Mouse (Mus musculus): ENCODE measurements around the gene Rab3il1.

Rab3il1 gene

GRCm38 (mm10) chr19:10066189-10066500, 64.7 kb downstream of the Rab3il1 start:
- TF ChIP-seq NANOG (IDR thresholded peaks at IDR 0.05; ENCODE audit: borderline replicate concordance, low read length): no peak
- no peak for TF ChIP-seq CTCF (conservative IDR thresholded peaks at IDR 0.05; ENCODE audit: low read length)
- TF ChIP-seq POU5F1 (IDR thresholded peaks at IDR 0.05; ENCODE audit: borderline replicate concordance, low read length): no peak
- peaks cover 16% of the 10 kb centered on the region for H3K4me1 ChIP-seq (replicated peaks; ENCODE audit: low read depth, low read length)
- H3K9me3 ChIP-seq (ENCODE audit: low read length): peaks cover 5% of the 10 kb centered on the region
- H3K27me3 ChIP-seq (ENCODE audit: insufficient read depth, low read length): no peaks in the 10 kb centered on the region
- no peak overlapping the region for H3K4me3 ChIP-seq (replicated peaks; ENCODE audit: low read length)
- H3K36me3 ChIP-seq (ENCODE audit: insufficient read depth, low read length): peaks cover 98% of the 10 kb centered on the region

- Histone ChIP-seq H3K4me3 (replicated peaks; ENCODE audit: low read length) (no peak overlapping the region), H3K4me1 (replicated peaks; ENCODE audit: low read depth, low read length) (peaks cover 20% of the 10 kb centered on the region), H3K9me3 (ENCODE audit: low read length) (peaks cover 5% of the 10 kb centered on the region), H3K36me3 (ENCODE audit: insufficient read depth, low read length) (peaks cover 98% of the 10 kb centered on the region), H3K27me3 (ENCODE audit: insufficient read depth, low read length) (no peaks in the 10 kb centered on the region)
- no peak for TF ChIP-seq CTCF (conservative IDR thresholded peaks at IDR 0.05; ENCODE audit: low read length)
- TF ChIP-seq NANOG (IDR thresholded peaks at IDR 0.05; ENCODE audit: borderline replicate concordance, low read length): no peak
- TF ChIP-seq POU5F1 (IDR thresholded peaks at IDR 0.05; ENCODE audit: borderline replicate concordance, low read length): no peak
Observed at GRCm38 (mm10) chr19:10066502-10066901, 65.0 kb downstream of the Rab3il1 start.

GRCm38 (mm10) chr19:10067701-10068100, 66.2 kb downstream of the Rab3il1 start:
- H3K9me3 ChIP-seq (ENCODE audit: low read length): peaks cover 5% of the 10 kb centered on the region

GRCm38 (mm10) chr19:10070186-10070980, 68.9 kb downstream of the Rab3il1 start:
- Histone ChIP-seq H3K4me1 (replicated peaks; ENCODE audit: low read depth, low read length) (peaks cover 31% of the 10 kb centered on the region), H3K27me3 (ENCODE audit: insufficient read depth, low read length) (no peaks in the 10 kb centered on the region), H3K9me3 (ENCODE audit: low read length) (peaks cover 5% of the 10 kb centered on the region), H3K36me3 (ENCODE audit: insufficient read depth, low read length) (peaks cover 92% of the 10 kb centered on the region), H3K4me3 (replicated peaks; ENCODE audit: low read length) (no peak overlapping the region)
- TF ChIP-seq NANOG (IDR thresholded peaks at IDR 0.05; ENCODE audit: borderline replicate concordance, low read length) (no peak), CTCF (conservative IDR thresholded peaks at IDR 0.05; ENCODE audit: low read length) (no peak), POU5F1 (IDR thresholded peaks at IDR 0.05; ENCODE audit: borderline replicate concordance, low read length) (no peak)

More at GRCm38 (mm10) chr19:10067701-10068100, 66.2 kb downstream of the Rab3il1 start:
- H3K36me3 ChIP-seq (ENCODE audit: insufficient read depth, low read length): peaks cover 92% of the 10 kb centered on the region
- no peak for TF ChIP-seq NANOG (IDR thresholded peaks at IDR 0.05; ENCODE audit: borderline replicate concordance, low read length)
- H3K4me3 ChIP-seq (replicated peaks; ENCODE audit: low read length): no peak overlapping the region
- no peaks in the 10 kb centered on the region for H3K27me3 ChIP-seq (ENCODE audit: insufficient read depth, low read length)
- H3K4me1 ChIP-seq (replicated peaks; ENCODE audit: low read depth, low read length): peaks cover 31% of the 10 kb centered on the region

GRCm38 (mm10) chr19:10071166-10071565, 69.7 kb downstream of the Rab3il1 start:
- Histone ChIP-seq H3K4me3 (replicated peaks; ENCODE audit: low read length) (no peak overlapping the region), H3K9me3 (ENCODE audit: low read length) (peaks cover 5% of the 10 kb centered on the region), H3K27me3 (ENCODE audit: insufficient read depth, low read length) (no peaks in the 10 kb centered on the region), H3K36me3 (ENCODE audit: insufficient read depth, low read length) (peaks cover 92% of the 10 kb centered on the region), H3K4me1 (replicated peaks; ENCODE audit: low read depth, low read length) (peaks cover 31% of the 10 kb centered on the region)
- TF ChIP-seq CTCF (conservative IDR thresholded peaks at IDR 0.05; ENCODE audit: low read length): no peak

- Histone ChIP-seq H3K4me3 (replicated peaks; ENCODE audit: low read length) (no peak overlapping the region), H3K9me3 (ENCODE audit: low read length) (peaks cover 5% of the 10 kb centered on the region), H3K27me3 (ENCODE audit: insufficient read depth, low read length) (no peaks in the 10 kb centered on the region), H3K36me3 (ENCODE audit: insufficient read depth, low read length) (peaks cover 92% of the 10 kb centered on the region), H3K4me1 (replicated peaks; ENCODE audit: low read depth, low read length) (peaks cover 31% of the 10 kb centered on the region)
- TF ChIP-seq NANOG (IDR thresholded peaks at IDR 0.05; ENCODE audit: borderline replicate concordance, low read length): no peak
- TF ChIP-seq CTCF (conservative IDR thresholded peaks at IDR 0.05; ENCODE audit: low read length): no peak
- TF ChIP-seq POU5F1 (IDR thresholded peaks at IDR 0.05; ENCODE audit: borderline replicate concordance, low read length): no peak
Observed at GRCm38 (mm10) chr19:10071892-10072291, 70.4 kb downstream of the Rab3il1 start.

GRCm38 (mm10) chr19:10073145-10073544, 71.7 kb downstream of the Rab3il1 start:
- H3K4me1 ChIP-seq (replicated peaks; ENCODE audit: low read depth, low read length): peaks cover 31% of the 10 kb centered on the region
- TF ChIP-seq POU5F1 (IDR thresholded peaks at IDR 0.05; ENCODE audit: borderline replicate concordance, low read length): no peak
- TF ChIP-seq NANOG (IDR thresholded peaks at IDR 0.05; ENCODE audit: borderline replicate concordance, low read length): no peak
- TF ChIP-seq CTCF (conservative IDR thresholded peaks at IDR 0.05; ENCODE audit: low read length): no peak
- no peaks in the 10 kb centered on the region for H3K27me3 ChIP-seq (ENCODE audit: insufficient read depth, low read length)
- no peak overlapping the region for H3K4me3 ChIP-seq (replicated peaks; ENCODE audit: low read length)
- H3K9me3 ChIP-seq (ENCODE audit: low read length): peaks cover 5% of the 10 kb centered on the region
- H3K36me3 ChIP-seq (ENCODE audit: insufficient read depth, low read length): peaks cover 92% of the 10 kb centered on the region

- no peaks in the 10 kb centered on the region for H3K9me3 ChIP-seq (ENCODE audit: low read length)
- H3K36me3 ChIP-seq (ENCODE audit: insufficient read depth, low read length): peaks cover 99% of the 10 kb centered on the region
- no peaks in the 10 kb centered on the region for H3K27me3 ChIP-seq (ENCODE audit: insufficient read depth, low read length)
- no peak overlapping the region for H3K4me3 ChIP-seq (replicated peaks; ENCODE audit: low read length)
- TF ChIP-seq CTCF (conservative IDR thresholded peaks at IDR 0.05; ENCODE audit: low read length): no peak
- TF ChIP-seq NANOG (IDR thresholded peaks at IDR 0.05; ENCODE audit: borderline replicate concordance, low read length): no peak
- no peak for TF ChIP-seq POU5F1 (IDR thresholded peaks at IDR 0.05; ENCODE audit: borderline replicate concordance, low read length)
- H3K4me1 ChIP-seq (replicated peaks; ENCODE audit: low read depth, low read length): no peaks in the 10 kb centered on the region
Observed at GRCm38 (mm10) chr19:10078392-10078791, 76.9 kb downstream of the Rab3il1 start.

GRCm38 (mm10) chr19:10080384-10080783, 78.9 kb downstream of the Rab3il1 start:
- Histone ChIP-seq H3K4me3 (replicated peaks; ENCODE audit: low read length) (no peak overlapping the region), H3K9me3 (ENCODE audit: low read length) (no peaks in the 10 kb centered on the region), H3K4me1 (replicated peaks; ENCODE audit: low read depth, low read length) (no peaks in the 10 kb centered on the region), H3K36me3 (ENCODE audit: insufficient read depth, low read length) (peaks cover 97% of the 10 kb centered on the region), H3K27me3 (ENCODE audit: insufficient read depth, low read length) (no peaks in the 10 kb centered on the region)
- TF ChIP-seq NANOG (IDR thresholded peaks at IDR 0.05; ENCODE audit: borderline replicate concordance, low read length) (no peak), CTCF (conservative IDR thresholded peaks at IDR 0.05; ENCODE audit: low read length) (no peak), POU5F1 (IDR thresholded peaks at IDR 0.05; ENCODE audit: borderline replicate concordance, low read length) (no peak)

All from E14TG2a.4 (cell line).